Mouse (Mus musculus): ENCODE results near the gene Tnni1.

- TF ChIP-seq POLR2A (IDR thresholded peaks at IDR 0.05; ENCODE audit: extremely low read depth, insufficient read depth, low read length) (no peak), CTCF (IDR thresholded peaks at IDR 0.05; ENCODE audit: low read depth, low read length) (no peak)
Observed at GRCm38 (mm10) chr1:135840675-135841395, 61.6 kb downstream of the Tnni1 start.
